Mouse (Mus musculus) forebrain, embryonic 11.5 days (tissue): ENCODE data around the gene Lce3c. TPM values are rescaled to one million over a fixed set of nuclear protein-coding genes. Genes with fewer than 3 reads are reported as not detected.

Experiments used
- ATAC-seq: fragments of 200-750 bp; cut with Nextera tagmentation; replicated peaks from 2 replicates; pipeline ENCODE4 v1.8.0; 2017; ENCODE audit warnings: moderate TSS enrichment; ENCODE audit not compliant: low FRiP score
- DNase-seq: peaks from one replicate; pipeline ENCODE4 v3.0.0-alpha.2; 2017; ENCODE audit warnings: low spot score
- H3K27ac ChIP-seq: fragments of 300-500 bp; sonication (generic); 2 replicates; pipeline ENCODE4 v1.5.1; 2014; ENCODE audit warnings: low read depth, low read length
- H3K27me3 ChIP-seq: fragments of 300-500 bp; sonication (generic); 2 replicates; pipeline ENCODE4 v1.6.1; 2014; ENCODE audit warnings: mild to moderate bottlenecking, low read length, mixed read lengths; ENCODE audit not compliant: control insufficient read depth, insufficient read depth
- H3K36me3 ChIP-seq: fragments of 300-500 bp; sonication (generic); 2 replicates; pipeline ENCODE4 v1.6.1; 2014; ENCODE audit warnings: mild to moderate bottlenecking, low read length, moderate library complexity, mixed read lengths; ENCODE audit not compliant: control insufficient read depth, insufficient read depth
- H3K4me1 ChIP-seq: fragments of 300-500 bp; sonication (generic); replicated peaks from 2 replicates; pipeline ENCODE4 v1.6.1; 2014; ENCODE audit warnings: low read length, mixed read lengths; ENCODE audit not compliant: control insufficient read depth, insufficient read depth
- H3K4me2 ChIP-seq: fragments of 300-500 bp; sonication (generic); 2 replicates; pipeline ENCODE4 v1.6.1; 2014; ENCODE audit warnings: low read depth, mild to moderate bottlenecking, low read length, moderate library complexity, mixed read lengths; ENCODE audit not compliant: severe bottlenecking
- H3K4me3 ChIP-seq: fragments of 300-500 bp; sonication (generic); 2 replicates; pipeline ENCODE4 v1.5.1; 2014; ENCODE audit warnings: low read depth, low read length
- H3K9ac ChIP-seq: fragments of 300-500 bp; sonication (generic); 2 replicates; pipeline ENCODE4 v1.6.1; 2014; ENCODE audit warnings: low read length
- H3K9me3 ChIP-seq: fragments of 300-500 bp; sonication (generic); 2 replicates; pipeline ENCODE4 v1.6.1; 2016; ENCODE audit warnings: low read length, mixed read lengths; ENCODE audit not compliant: control insufficient read depth
- WGBS: fragments of 180-500 bp; shearing (Covaris S2); extraction: QIAGEN DNeasy Blood & Tissue Kit; methylation state at CpG from one replicate; pipeline ENCODE4 v1.1.7; 2014; 5-methylcytosine and 5-hydroxymethylcytosine counted together
- polyA plus RNA-seq: library from polyadenylated mRNA; unstranded; fragments of >200 nt; fragmentation: Nextera tagmentation; extraction: Ambion mirVana; gene quantifications from 2 replicates; pipeline ENCODE4 v1.2.1, GENCODE M21; 2014

The Lce3c gene
- not detected in 2 replicates for polyA plus RNA-seq

GRCm38 (mm10) chr3:92944186-92944585 lies at the start of gene Lce3c:
Gene Lce3c, plus strand, starts transcription at chr3:92944486.
- no peaks in the 10 kb centered on the region for H3K4me1 ChIP-seq
- no peak within 1 kb of the TSS for H3K9ac ChIP-seq
- ATAC-seq, result no peak
- no peaks in the 10 kb centered on the region for H3K27me3 ChIP-seq
- WGBS, result 87% methylated on average over 1 of the region's 1 CpGs
- no peak for DNase-seq
- no peaks in the 10 kb centered on the region for H3K36me3 ChIP-seq
- no peak within 1 kb of the TSS for H3K4me3 ChIP-seq
- no peaks in the 10 kb centered on the region for H3K9me3 ChIP-seq
- H3K27ac ChIP-seq, result no peak within 1 kb of the TSS
- H3K4me2 ChIP-seq, result no peak within 1 kb of the TSS

- H3K27me3 ChIP-seq, result no peaks in the 10 kb centered on the region
- no peak overlapping the region for H3K4me3 ChIP-seq
- 59% methylated on average over 1 of the region's 1 CpGs for WGBS
Observed at GRCm38 (mm10) chr3:92894489-92894888, 49.8 kb upstream of the Lce3c start.

GRCm38 (mm10) chr3:92902992-92903391 lies 41.3 kb upstream of the Lce3c start:
- no peaks in the 10 kb centered on the region for H3K4me1 ChIP-seq
- no peak overlapping the region for H3K4me3 ChIP-seq
- H3K9me3 ChIP-seq, result no peaks in the 10 kb centered on the region
- H3K27me3 ChIP-seq, result no peaks in the 10 kb centered on the region
- H3K9ac ChIP-seq, result no peak overlapping the region
- DNase-seq (peak; percentile 61), ATAC-seq (peak; percentile 55; the same call in 1 of the 2 replicates)
- H3K36me3 ChIP-seq, result no peaks in the 10 kb centered on the region
- WGBS, result 32% methylated on average over 3 of the region's 3 CpGs
- H3K4me2 ChIP-seq, result no peak overlapping the region
- H3K27ac ChIP-seq, result no peak overlapping the region

More at GRCm38 (mm10) chr3:92894489-92894888, 49.8 kb upstream of the Lce3c start:
- ATAC-seq, result no peak
- no peak overlapping the region for H3K9ac ChIP-seq
- no peaks in the 10 kb centered on the region for H3K36me3 ChIP-seq
- H3K4me2 ChIP-seq, result no peak overlapping the region
- no peak for DNase-seq
- H3K27ac ChIP-seq, result no peak overlapping the region
- H3K9me3 ChIP-seq, result no peaks in the 10 kb centered on the region
- H3K4me1 ChIP-seq, result no peaks in the 10 kb centered on the region

- Histone ChIP-seq H3K4me3 (no peak overlapping the region), H3K4me1 (no peaks in the 10 kb centered on the region), H3K27me3 (no peaks in the 10 kb centered on the region), H3K9ac (no peak overlapping the region), H3K27ac (no peak overlapping the region), H3K36me3 (no peaks in the 10 kb centered on the region), H3K9me3 (no peaks in the 10 kb centered on the region), H3K4me2 (no peak overlapping the region)
- 28% methylated on average over 4 of the region's 4 CpGs for WGBS
- ATAC-seq (peak; percentile 57; the same call in 1 of the 2 replicates), DNase-seq (no peak)
Observed at GRCm38 (mm10) chr3:92903640-92904039, 40.6 kb upstream of the Lce3c start.

GRCm38 (mm10) chr3:92905182-92905581 lies 39.1 kb upstream of the Lce3c start:
- WGBS, result 60% methylated on average over 3 of the region's 3 CpGs
- Histone ChIP-seq H3K27ac (no peak overlapping the region), H3K4me2 (no peak overlapping the region), H3K27me3 (no peaks in the 10 kb centered on the region), H3K4me1 (no peaks in the 10 kb centered on the region), H3K9ac (no peak overlapping the region), H3K36me3 (no peaks in the 10 kb centered on the region), H3K4me3 (no peak overlapping the region), H3K9me3 (no peaks in the 10 kb centered on the region)
- no peak for DNase-seq
- ATAC-seq, result no peak

GRCm38 (mm10) chr3:92907571-92907970 lies 36.7 kb upstream of the Lce3c start:
- Histone ChIP-seq H3K4me3 (no peak overlapping the region), H3K4me2 (no peak overlapping the region), H3K27me3 (no peaks in the 10 kb centered on the region), H3K36me3 (no peaks in the 10 kb centered on the region), H3K9ac (no peak overlapping the region), H3K27ac (no peak overlapping the region), H3K9me3 (no peaks in the 10 kb centered on the region), H3K4me1 (no peaks in the 10 kb centered on the region)
- WGBS, result 25% methylated on average over 4 of the region's 4 CpGs
- DNase-seq (peak; percentile 50), ATAC-seq (peak; percentile 69; the same call in 1 of the 2 replicates)

GRCm38 (mm10) chr3:92920364-92920763 lies 23.9 kb upstream of the Lce3c start:
- Histone ChIP-seq H3K27me3 (no peaks in the 10 kb centered on the region), H3K4me2 (no peak overlapping the region), H3K4me1 (no peaks in the 10 kb centered on the region), H3K27ac (no peak overlapping the region), H3K36me3 (no peaks in the 10 kb centered on the region), H3K4me3 (no peak overlapping the region), H3K9me3 (no peaks in the 10 kb centered on the region), H3K9ac (no peak overlapping the region)
- DNase-seq, result peak; percentile 55
- 63% methylated on average over 4 of the region's 4 CpGs for WGBS
- 0 out of 2 replicates have a peak, but pooled peaks have one; percentile 24 for ATAC-seq

GRCm38 (mm10) chr3:92926130-92926529 lies 18.2 kb upstream of the Lce3c start, which contains the start of gene Lce3a:
Gene Lce3a, minus strand, starts transcription at chr3:92926230.
- H3K27me3 ChIP-seq, result no peaks in the 10 kb centered on the region
- 78% methylated on average over 2 of the region's 2 CpGs for WGBS
- H3K9me3 ChIP-seq, result no peaks in the 10 kb centered on the region
- H3K27ac ChIP-seq, result no peak within 1 kb of the TSS
- no peak within 1 kb of the TSS for H3K9ac ChIP-seq
- no peak within 1 kb of the TSS for H3K4me2 ChIP-seq
- ATAC-seq (no peak), DNase-seq (no peak)
- no peaks in the 10 kb centered on the region for H3K36me3 ChIP-seq
- no peak within 1 kb of the TSS for H3K4me3 ChIP-seq
- no peaks in the 10 kb centered on the region for H3K4me1 ChIP-seq

- H3K4me3 ChIP-seq, result no peak within 1 kb of the TSS
- 67% methylated on average over 2 of the region's 2 CpGs for WGBS
- H3K4me2 ChIP-seq, result no peak within 1 kb of the TSS
- no peaks in the 10 kb centered on the region for H3K9me3 ChIP-seq
- H3K27ac ChIP-seq, result no peak within 1 kb of the TSS
- no peak for ATAC-seq
- H3K9ac ChIP-seq, result no peak within 1 kb of the TSS
- no peaks in the 10 kb centered on the region for H3K27me3 ChIP-seq
- DNase-seq, result no peak
- no peaks in the 10 kb centered on the region for H3K36me3 ChIP-seq
- no peaks in the 10 kb centered on the region for H3K4me1 ChIP-seq
Observed at GRCm38 (mm10) chr3:92932679-92933078, 11.6 kb upstream of the Lce3c start, which contains the start of gene Lce3b. Gene Lce3b, plus strand, starts transcription at chr3:92932979.
